Mouse (Mus musculus) liver, adult 2 months (tissue): ENCODE measurements around the gene Ndufa6. TPM values are rescaled to one million over a fixed set of nuclear protein-coding genes. Genes with fewer than 3 reads are reported as not detected.

ENCODE experiments used
- DNase-seq: peaks from one replicate; pipeline ENCODE4 v3.0.0-alpha.2; 2011; ENCODE audit warnings: low read depth, low spot score; ENCODE audit errors: extremely low read depth
- H3K27ac ChIP-seq: fragments of 200-500 bp; replicated peaks from 2 replicates; pipeline ENCODE4 v1.5.1; 2012; ENCODE audit warnings: low read depth, mild to moderate bottlenecking, control low read depth, inconsistent platforms, low read length; ENCODE audit not compliant: insufficient read depth
- H3K27me3 ChIP-seq: fragments of 200-500 bp; 2 replicates; pipeline ENCODE4 v1.6.1; 2012; ENCODE audit warnings: mild to moderate bottlenecking, moderate library complexity, low read length, inconsistent platforms; ENCODE audit not compliant: control insufficient read depth, insufficient read depth
- H3K36me3 ChIP-seq: fragments of 200-500 bp; 2 replicates; pipeline ENCODE4 v1.6.1; 2012; ENCODE audit warnings: low read length, inconsistent platforms; ENCODE audit not compliant: control insufficient read depth, insufficient read depth
- H3K4me1 ChIP-seq: fragments of 200-500 bp; 2 replicates; pipeline ENCODE4 v1.6.1; 2011; ENCODE audit warnings: low read length; ENCODE audit not compliant: control insufficient read depth, insufficient read depth
- H3K4me3 ChIP-seq: fragments of 200-500 bp; 2 replicates; pipeline ENCODE4 v1.5.1; 2011; ENCODE audit warnings: low read depth, mild to moderate bottlenecking, control low read depth, low read length, moderate library complexity; ENCODE audit not compliant: insufficient read depth
- H3K79me2 ChIP-seq: fragments of 200-500 bp; 2 replicates; pipeline ENCODE4 v1.6.1; 2012; ENCODE audit warnings: inconsistent platforms, mild to moderate bottlenecking, low read length, moderate library complexity; ENCODE audit not compliant: control insufficient read depth, insufficient read depth
- H3K9ac ChIP-seq: fragments of 200-500 bp; 2 replicates; pipeline ENCODE4 v1.6.1; 2012; ENCODE audit warnings: low read depth, mild to moderate bottlenecking, control low read depth, inconsistent platforms, low read length
- CTCF ChIP-seq: fragments of 200-500 bp; IDR thresholded peaks from 2 replicates; pipeline ENCODE4 v1.5.1; 2011; ENCODE audit warnings: low read depth, low read length, control low read depth
- POLR2A ChIP-seq: fragments of 200-500 bp; IDR thresholded peaks from 2 replicates; pipeline ENCODE4 v1.6.1; 2011; ENCODE audit warnings: low read length, control low read depth; ENCODE audit not compliant: insufficient read depth; ENCODE audit errors: extremely low read depth
- WGBS: fragments of 180-500 bp; shearing (Covaris S2); methylation state at CpG from one replicate; pipeline ENCODE4 v1.1.7; 2018; 5-methylcytosine and 5-hydroxymethylcytosine counted together
- polyA plus RNA-seq: library from polyadenylated mRNA; depleted of rRNA; stranded (reverse); fragments of >200 nt; gene quantifications from 2 replicates; pipeline ENCODE4 v1.2.3, GENCODE M21; 2012
- total RNA-seq: library from RNA; depleted of rRNA; stranded (reverse); fragments of >200 nt; gene quantifications from 2 replicates; pipeline ENCODE4 v1.2.3, GENCODE M21; 2014

Gene Ndufa6
- total and polyA plus RNA-seq, 2 experiments: 441 to 1,175 TPM

DNA sequence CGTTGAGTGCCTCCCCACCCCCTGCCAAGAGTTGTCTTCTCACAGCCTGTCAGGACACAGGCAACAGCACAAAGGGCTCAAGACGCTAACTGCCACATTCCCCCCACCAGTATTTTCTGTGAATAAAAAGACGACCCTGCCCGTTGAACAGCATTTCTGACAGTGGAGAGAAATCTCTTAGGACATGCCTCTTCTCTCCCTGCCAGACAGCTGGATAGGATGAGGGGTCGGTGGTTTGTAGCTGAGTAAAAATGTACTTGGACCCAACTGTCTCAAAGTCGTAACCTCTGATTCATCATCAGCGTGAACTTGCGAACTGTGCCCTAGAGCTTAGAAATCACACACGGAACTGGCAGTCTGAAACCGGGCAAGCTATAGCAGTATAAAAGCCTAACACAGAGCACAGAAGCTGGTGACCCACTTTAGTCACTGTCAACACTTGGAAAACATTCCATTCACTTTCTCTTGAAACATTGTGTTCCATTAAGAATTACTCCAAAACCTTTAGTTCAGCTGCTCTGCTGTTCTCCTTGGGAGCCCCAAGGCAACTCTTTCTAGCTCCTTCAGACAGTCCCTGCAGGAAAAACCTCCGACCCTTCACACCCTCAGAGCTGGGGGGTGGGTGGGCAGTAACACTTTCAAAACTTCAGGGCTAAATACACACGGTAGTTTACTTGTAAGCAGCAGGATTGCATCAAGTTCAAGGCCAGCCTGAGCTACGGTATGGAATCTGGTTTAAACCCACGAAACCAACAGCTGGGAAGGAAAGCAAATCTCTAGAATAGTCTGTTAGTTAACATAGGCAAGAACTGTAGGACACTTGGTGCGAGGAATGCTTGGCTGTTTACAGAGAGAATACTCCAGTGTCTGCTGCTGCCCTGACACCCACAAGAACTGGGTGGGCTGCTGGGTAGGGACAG is 24.4 kb upstream of the Ndufa6 start:
- Histone ChIP-seq H3K27me3 (no peaks in the 10 kb centered on the region), H3K36me3 (peaks cover 17% of the 10 kb centered on the region), H3K4me1 (peaks cover 28% of the 10 kb centered on the region), H3K79me2 (peaks cover 11% of the 10 kb centered on the region; the same call in 1 of the 2 replicates), H3K27ac (peak overlapping the region; percentile 100), H3K9ac (peak overlapping the region; percentile 99), H3K4me3 (peak overlapping the region; percentile 48)
- peak; percentile 94 for DNase-seq
- WGBS: 12% methylated on average over 15 of the region's 15 CpGs
- TF ChIP-seq CTCF (no peak), POLR2A (no peak)

DNA sequence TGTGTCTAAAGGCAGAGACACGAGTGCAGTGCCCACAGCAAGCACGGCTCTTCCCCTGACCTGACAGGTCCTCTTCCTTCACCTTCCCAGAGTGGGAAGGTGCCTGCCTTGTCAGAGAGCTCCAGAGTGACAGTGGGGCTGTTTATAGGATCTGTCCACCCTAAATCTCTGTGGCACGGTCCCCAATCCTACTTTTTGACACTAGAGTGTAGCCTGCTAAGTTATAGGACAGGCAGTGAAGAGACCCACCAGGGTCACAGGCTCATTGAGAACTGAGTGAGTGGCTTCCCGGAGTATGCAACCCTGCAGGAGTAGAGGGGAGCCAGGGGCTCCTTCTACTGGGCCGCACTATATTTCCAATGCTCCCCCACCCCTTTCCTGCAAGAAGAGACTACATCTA is 23.6 kb upstream of the Ndufa6 start:
- TF ChIP-seq CTCF (no peak), POLR2A (no peak)
- H3K27ac ChIP-seq: peak overlapping the region; percentile 100
- H3K79me2 ChIP-seq: peaks cover 11% of the 10 kb centered on the region; the same call in 1 of the 2 replicates
- H3K4me1 ChIP-seq: peaks cover 25% of the 10 kb centered on the region
- no peak for DNase-seq
- H3K36me3 ChIP-seq: peaks cover 19% of the 10 kb centered on the region
- H3K4me3 ChIP-seq: peak overlapping the region; percentile 48
- 31% methylated on average over 5 of the region's 5 CpGs for WGBS
- H3K9ac ChIP-seq: peak overlapping the region; percentile 99
- H3K27me3 ChIP-seq: no peaks in the 10 kb centered on the region

DNA sequence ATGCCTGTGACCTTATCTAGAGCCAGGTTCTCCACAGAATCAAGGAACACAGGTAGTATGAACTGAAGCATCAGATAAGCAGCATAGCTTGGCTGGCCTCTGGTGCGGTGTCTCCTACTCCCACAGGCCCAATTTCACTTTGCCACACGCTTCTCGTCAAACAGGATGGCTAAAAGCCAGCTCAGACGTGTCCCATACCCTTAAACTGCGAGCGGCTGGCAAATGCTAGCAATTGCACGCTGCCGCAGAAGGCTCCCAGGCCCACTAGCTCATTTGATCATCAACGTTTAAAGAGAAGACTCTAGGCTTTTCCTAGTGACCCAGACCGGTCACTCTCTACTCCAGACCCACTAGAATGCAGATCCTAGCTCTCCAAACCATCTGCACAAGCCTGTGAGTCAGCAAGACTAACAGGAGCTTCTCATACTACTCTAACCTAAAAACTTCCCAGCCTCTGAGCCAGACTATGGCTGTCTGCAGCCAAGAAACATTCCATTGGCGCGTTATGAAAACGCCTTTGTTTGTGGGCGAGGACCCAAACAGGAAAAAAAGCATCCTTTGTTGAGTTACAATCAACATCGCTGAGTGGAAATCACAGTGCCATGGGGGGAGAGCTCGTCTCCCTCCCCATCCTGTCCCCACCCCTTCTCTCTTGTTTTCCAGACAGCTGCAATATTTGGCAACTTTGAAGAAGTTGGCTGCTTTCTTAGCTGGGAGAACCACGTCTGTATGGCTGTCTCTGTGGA is 22.4 kb upstream of the Ndufa6 start:
- TF ChIP-seq POLR2A (no peak), CTCF (no peak)
- DNase-seq: peak; percentile 55
- Histone ChIP-seq H3K79me2 (peaks cover 11% of the 10 kb centered on the region; the same call in 1 of the 2 replicates), H3K4me3 (peak overlapping the region; percentile 6; the same call in 1 of the 2 replicates), H3K27ac (peak overlapping the region; percentile 62), H3K27me3 (no peaks in the 10 kb centered on the region), H3K9ac (peak overlapping the region; percentile 55), H3K36me3 (peaks cover 23% of the 10 kb centered on the region), H3K4me1 (peaks cover 24% of the 10 kb centered on the region)
- WGBS: 32% methylated on average over 17 of the region's 17 CpGs

DNA sequence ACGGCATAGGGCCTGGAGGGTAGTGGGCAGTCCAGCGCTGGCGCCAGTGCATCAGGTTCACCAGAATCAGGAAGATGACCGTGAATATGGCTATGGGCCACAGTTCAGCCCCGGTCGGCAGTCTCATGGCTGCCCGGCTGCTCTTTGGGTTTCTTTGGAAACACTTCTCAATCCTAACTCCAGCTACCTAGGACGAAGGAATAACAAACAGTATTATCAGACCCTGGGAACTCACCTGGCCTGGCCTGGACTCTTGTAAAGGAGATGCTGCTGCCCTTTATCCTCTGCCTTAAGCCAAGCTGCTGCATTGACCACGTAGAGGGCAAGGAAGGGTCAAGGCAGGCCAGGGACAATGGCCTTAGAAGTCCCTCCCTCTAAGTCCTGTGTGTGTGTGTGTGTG is 21.7 kb upstream of the Ndufa6 start:
- Histone ChIP-seq H3K27ac (peak overlapping the region; percentile 62), H3K36me3 (peaks cover 26% of the 10 kb centered on the region), H3K27me3 (no peaks in the 10 kb centered on the region), H3K4me1 (peaks cover 20% of the 10 kb centered on the region), H3K9ac (peak overlapping the region; percentile 6), H3K79me2 (peaks cover 11% of the 10 kb centered on the region; the same call in 1 of the 2 replicates), H3K4me3 (no peak overlapping the region)
- 61% methylated on average over 9 of the region's 9 CpGs for whole genome bisulfite sequencing
- DNase-seq: no peak
- TF ChIP-seq POLR2A: 0 out of 2 replicates have a peak, but pooled peaks have one; percentile 10
- no peak for TF ChIP-seq CTCF

DNA sequence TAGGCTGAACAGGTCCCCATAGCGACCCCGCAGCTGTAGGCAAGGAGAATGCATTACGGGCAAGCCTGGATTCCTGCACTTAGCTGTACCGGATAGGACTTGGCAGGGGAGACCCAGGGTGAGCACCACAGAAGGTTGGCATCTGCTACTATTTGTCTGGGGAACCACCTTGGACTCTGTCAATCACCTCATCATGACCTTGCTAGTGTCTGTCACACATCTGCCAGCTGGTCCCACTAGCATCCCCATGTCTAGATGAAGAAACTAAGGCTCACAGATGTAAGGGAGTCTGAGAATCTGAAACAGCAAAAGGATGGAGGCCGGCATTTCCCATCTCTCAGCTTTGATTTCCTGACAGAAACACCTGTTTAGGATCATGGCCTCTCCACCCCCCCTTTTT is 20.3 kb upstream of the Ndufa6 start:
- peaks cover 30% of the 10 kb centered on the region for H3K36me3 ChIP-seq
- no peaks in the 10 kb centered on the region for H3K27me3 ChIP-seq
- H3K27ac ChIP-seq: no peak overlapping the region
- no peak overlapping the region for H3K4me3 ChIP-seq
- H3K79me2 ChIP-seq: peaks cover 11% of the 10 kb centered on the region; the same call in 1 of the 2 replicates
- DNase-seq: peak; percentile 51
- H3K4me1 ChIP-seq: peaks cover 19% of the 10 kb centered on the region
- no peak overlapping the region for H3K9ac ChIP-seq
- TF ChIP-seq POLR2A (no peak), CTCF (no peak)
- WGBS: 71% methylated on average over 5 of the region's 5 CpGs
